Mouse (Mus musculus) forebrain, embryonic 10.5 days (tissue): ENCODE results near the gene Tff3. TPM values are rescaled to one million over a fixed set of nuclear protein-coding genes. Genes with fewer than 3 reads are reported as not detected.

Source experiments
- DNase-seq: peaks from one replicate; pipeline ENCODE4 v3.0.0-alpha.2; 2017; ENCODE audit warnings: low spot score; ENCODE audit errors: extremely low spot score
- H3K27ac ChIP-seq: fragments of 300-500 bp; sonication (generic); 2 replicates; pipeline ENCODE4 v1.5.1; 2016; ENCODE audit warnings: mild to moderate bottlenecking
- H3K27me3 ChIP-seq: fragments of 300-500 bp; sonication (generic); 2 replicates; pipeline ENCODE4 v1.6.1; 2016; ENCODE audit warnings: mild to moderate bottlenecking; ENCODE audit not compliant: poor library complexity, severe bottlenecking
- H3K36me3 ChIP-seq: fragments of 300-500 bp; sonication (generic); replicated peaks from 2 replicates; pipeline ENCODE4 v1.6.1; 2016; ENCODE audit warnings: mild to moderate bottlenecking, moderate library complexity
- H3K4me1 ChIP-seq: fragments of 300-500 bp; sonication (generic); 2 replicates; pipeline ENCODE4 v1.6.1; 2016
- H3K4me3 ChIP-seq: fragments of 300-500 bp; sonication (generic); 2 replicates; pipeline ENCODE4 v1.5.1; 2016; ENCODE audit warnings: mild to moderate bottlenecking, moderate library complexity
- H3K9me3 ChIP-seq: fragments of 300-500 bp; sonication (generic); 2 replicates; pipeline ENCODE4 v1.6.1; 2016; ENCODE audit warnings: mild to moderate bottlenecking, moderate library complexity
- WGBS: fragments of 180-500 bp; shearing (Covaris S2); methylation state at CpG from one replicate; pipeline ENCODE4 v1.1.7; 2016; 5-methylcytosine and 5-hydroxymethylcytosine counted together
- polyA plus RNA-seq: library from polyadenylated mRNA; unstranded; fragments of >200 nt; fragmentation: Nextera tagmentation; extraction: Ambion mirVana; gene quantifications from 2 replicates; pipeline ENCODE4 v1.2.1, GENCODE M21; 2016

Gene Tff3
- polyA plus RNA-seq = 0.64 and 0.71 TPM in 2 replicates

- H3K36me3 ChIP-seq = no peaks in the 10 kb centered on the region
- WGBS = 32% methylated on average over 2 of the region's 2 CpGs
- peaks cover 17% of the 10 kb centered on the region for H3K4me1 ChIP-seq
- no peaks in the 10 kb centered on the region for H3K9me3 ChIP-seq
- no peak within 1 kb of the TSS for H3K4me3 ChIP-seq
- peak; percentile 29 for DNase-seq
- H3K27ac ChIP-seq = 0 out of 2 replicates have a peak within 1 kb of the TSS, but pooled peaks have one; percentile 40
- no peaks in the 10 kb centered on the region for H3K27me3 ChIP-seq
Measured at GRCm38 (mm10) chr17:31129452-31129851, at the start of gene Tff3. Tff3 (minus strand) TSS chr17:31129646.

- DNase-seq = no peak
- Histone ChIP-seq H3K9me3 (0 out of 2 replicates have a peak, but pooled peaks cover 3% of the 10 kb centered on the region), H3K27ac (no peak overlapping the region), H3K4me3 (no peak overlapping the region), H3K4me1 (no peaks in the 10 kb centered on the region), H3K36me3 (no peaks in the 10 kb centered on the region), H3K27me3 (no peaks in the 10 kb centered on the region)
- WGBS = 94% methylated on average over 4 of the region's 4 CpGs
Measured at GRCm38 (mm10) chr17:31176321-31176720, 46.9 kb upstream of the Tff3 start.

GRCm38 (mm10) chr17:31169796-31170195 is 40.4 kb upstream of the Tff3 start:
- WGBS = 91% methylated on average over 5 of the region's 5 CpGs
- no peaks in the 10 kb centered on the region for H3K27me3 ChIP-seq

GRCm38 (mm10) chr17:31165127-31165526 is 35.7 kb upstream of the Tff3 start, which contains the start of gene Tff1:
Tff1 (minus strand) TSS chr17:31165277.
- Histone ChIP-seq H3K27ac (no peak within 1 kb of the TSS), H3K9me3 (no peaks in the 10 kb centered on the region), H3K27me3 (no peaks in the 10 kb centered on the region), H3K4me1 (no peaks in the 10 kb centered on the region), H3K36me3 (no peaks in the 10 kb centered on the region), H3K4me3 (no peak within 1 kb of the TSS)
- WGBS = 89% methylated on average over 6 of the region's 6 CpGs
- no peak for DNase-seq

More at GRCm38 (mm10) chr17:31169796-31170195, 40.4 kb upstream of the Tff3 start:
- Histone ChIP-seq H3K27ac (no peak overlapping the region), H3K36me3 (no peaks in the 10 kb centered on the region), H3K9me3 (0 out of 2 replicates have a peak, but pooled peaks cover 3% of the 10 kb centered on the region), H3K4me1 (no peaks in the 10 kb centered on the region), H3K4me3 (no peak overlapping the region)
- no peak for DNase-seq

GRCm38 (mm10) chr17:31163821-31164220 is 34.4 kb upstream of the Tff3 start:
- H3K27ac ChIP-seq = no peak overlapping the region
- no peak for DNase-seq
- H3K4me3 ChIP-seq = no peak overlapping the region
- no peaks in the 10 kb centered on the region for H3K36me3 ChIP-seq
- 83% methylated on average over 2 of the region's 2 CpGs for WGBS
- no peaks in the 10 kb centered on the region for H3K9me3 ChIP-seq
- H3K4me1 ChIP-seq = no peaks in the 10 kb centered on the region
- H3K27me3 ChIP-seq = no peaks in the 10 kb centered on the region

- H3K4me1 ChIP-seq = no peaks in the 10 kb centered on the region
- H3K27me3 ChIP-seq = no peaks in the 10 kb centered on the region
- H3K27ac ChIP-seq = no peak overlapping the region
- no peak for DNase-seq
- no peaks in the 10 kb centered on the region for H3K36me3 ChIP-seq
- no peak overlapping the region for H3K4me3 ChIP-seq
- WGBS = 91% methylated on average over 12 of the region's 12 CpGs
- H3K9me3 ChIP-seq = no peaks in the 10 kb centered on the region
Measured at GRCm38 (mm10) chr17:31162607-31163006, 33.2 kb upstream of the Tff3 start.

- peaks cover 5% of the 10 kb centered on the region; the same call in 1 of the 2 replicates for H3K4me1 ChIP-seq
- no peaks in the 10 kb centered on the region for H3K27me3 ChIP-seq
- no peak overlapping the region for H3K4me3 ChIP-seq
- no peak for DNase-seq
- no peaks in the 10 kb centered on the region for H3K9me3 ChIP-seq
- H3K36me3 ChIP-seq = no peaks in the 10 kb centered on the region
- H3K27ac ChIP-seq = no peak overlapping the region
- 79% methylated on average over 4 of the region's 4 CpGs for WGBS
Measured at GRCm38 (mm10) chr17:31160291-31160690, 30.8 kb upstream of the Tff3 start.

- no peaks in the 10 kb centered on the region for H3K9me3 ChIP-seq
- H3K36me3 ChIP-seq = no peaks in the 10 kb centered on the region
- no peak for DNase-seq
- H3K27me3 ChIP-seq = no peaks in the 10 kb centered on the region
- no peak overlapping the region for H3K27ac ChIP-seq
- H3K4me1 ChIP-seq = peaks cover 5% of the 10 kb centered on the region; the same call in 1 of the 2 replicates
- 85% methylated on average over 6 of the region's 6 CpGs for WGBS
- H3K4me3 ChIP-seq = no peak overlapping the region
Measured at GRCm38 (mm10) chr17:31157921-31158320, 28.5 kb upstream of the Tff3 start.

- no peaks in the 10 kb centered on the region for H3K27me3 ChIP-seq
- H3K4me1 ChIP-seq = peaks cover 13% of the 10 kb centered on the region
- 0 out of 2 replicates have a peak, but pooled peaks cover 2% of the 10 kb centered on the region for H3K9me3 ChIP-seq
- H3K27ac ChIP-seq = no peak overlapping the region
- no peak for DNase-seq
- H3K36me3 ChIP-seq = no peaks in the 10 kb centered on the region
- no peak overlapping the region for H3K4me3 ChIP-seq
- 85% methylated on average over 8 of the region's 8 CpGs for WGBS
Measured at GRCm38 (mm10) chr17:31153785-31154184, 24.3 kb upstream of the Tff3 start.

- H3K27ac ChIP-seq = no peak overlapping the region
- H3K27me3 ChIP-seq = no peaks in the 10 kb centered on the region
- H3K4me1 ChIP-seq = peaks cover 13% of the 10 kb centered on the region
- no peak for DNase-seq
- 87% methylated on average over 9 of the region's 9 CpGs for WGBS
- 0 out of 2 replicates have a peak, but pooled peaks cover 3% of the 10 kb centered on the region for H3K9me3 ChIP-seq
- no peak overlapping the region for H3K4me3 ChIP-seq
- H3K36me3 ChIP-seq = no peaks in the 10 kb centered on the region
Measured at GRCm38 (mm10) chr17:31152966-31153499, 23.6 kb upstream of the Tff3 start.

GRCm38 (mm10) chr17:31152512-31152911 is 23.1 kb upstream of the Tff3 start:
- no peak overlapping the region for H3K4me3 ChIP-seq
- 65% methylated on average over 5 of the region's 5 CpGs for WGBS
- H3K27ac ChIP-seq = no peak overlapping the region
- DNase-seq = no peak
- no peaks in the 10 kb centered on the region for H3K36me3 ChIP-seq
- H3K4me1 ChIP-seq = peaks cover 13% of the 10 kb centered on the region
- no peaks in the 10 kb centered on the region for H3K27me3 ChIP-seq
- 0 out of 2 replicates have a peak, but pooled peaks cover 3% of the 10 kb centered on the region for H3K9me3 ChIP-seq

- H3K36me3 ChIP-seq = no peaks in the 10 kb centered on the region
- H3K9me3 ChIP-seq = 0 out of 2 replicates have a peak, but pooled peaks cover 15% of the 10 kb centered on the region
- H3K4me3 ChIP-seq = no peak overlapping the region
- no peak for DNase-seq
- H3K27me3 ChIP-seq = no peaks in the 10 kb centered on the region
- H3K27ac ChIP-seq = no peak overlapping the region
- H3K4me1 ChIP-seq = 0 out of 2 replicates have a peak, but pooled peaks cover 2% of the 10 kb centered on the region
- WGBS = 89% methylated on average over 9 of the region's 9 CpGs
Measured at GRCm38 (mm10) chr17:31145998-31146397, 16.6 kb upstream of the Tff3 start.
